Mouse (Mus musculus) WW6 (cell line): ENCODE measurements around the gene 2900026A02Rik.

ENCODE experiments used
- DNase-seq: peaks from one replicate; pipeline ENCODE4 v3.0.0-alpha.2; 2013; ENCODE audit warnings: low read depth, low spot score

The 2900026A02Rik gene

DNA sequence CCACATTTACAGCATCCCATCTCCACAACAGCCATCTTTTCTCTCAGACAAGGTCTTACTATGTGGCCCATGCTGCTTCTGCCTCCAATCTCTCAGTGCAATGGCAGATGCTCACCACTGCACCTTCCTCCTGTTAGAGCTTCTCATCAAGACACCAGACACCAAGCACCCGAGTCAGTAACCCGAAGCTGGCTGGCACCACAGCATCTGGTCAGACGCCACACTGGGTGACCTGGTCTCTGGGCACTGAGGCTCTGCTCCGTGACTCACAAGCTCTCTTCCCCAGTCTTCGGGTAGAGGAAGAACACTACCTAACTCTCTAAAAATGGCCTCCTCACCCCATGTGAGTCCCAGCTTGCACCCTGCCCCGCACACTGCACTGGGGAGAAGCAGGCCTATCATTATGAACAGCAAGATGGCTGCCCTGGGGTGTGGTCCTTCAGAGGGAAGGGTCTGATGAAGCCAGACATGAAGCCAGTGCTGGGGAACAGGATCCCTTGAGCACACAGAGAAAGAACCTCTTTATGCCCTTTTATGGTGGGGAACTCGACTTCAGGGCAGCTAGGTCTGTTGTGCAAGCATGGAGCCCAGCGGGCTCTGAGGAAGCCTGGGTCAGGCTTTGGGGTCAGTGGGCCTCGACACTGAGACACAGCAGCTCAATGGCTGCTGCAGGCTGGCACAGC is 70.0 kb downstream of the 2900026A02Rik start:
- no peak for DNase-seq

DNA sequence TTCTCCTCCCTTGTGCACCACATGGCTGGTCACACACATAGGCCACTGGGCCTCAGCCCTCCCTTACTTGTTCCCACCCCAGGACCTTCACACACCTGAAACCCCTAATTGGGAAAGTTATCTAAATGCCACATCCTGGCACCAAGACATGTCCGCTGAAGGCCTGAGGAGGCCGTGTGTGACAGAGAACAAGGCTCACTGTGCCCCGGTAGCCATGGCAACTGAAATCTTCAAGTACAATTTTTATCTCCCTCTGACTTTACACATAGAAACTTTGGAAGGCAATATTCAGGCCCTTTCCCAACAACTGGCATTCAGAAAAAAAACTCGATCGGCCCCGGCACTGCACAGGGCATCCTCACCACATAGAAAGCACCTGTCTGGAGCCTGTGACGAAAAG is 72.0 kb downstream of the 2900026A02Rik start:
- DNase-seq = no peak

GRCm38 (mm10) chr5:113147994-113148471 is 73.0 kb downstream of the 2900026A02Rik start:
- DNase-seq = no peak

DNA sequence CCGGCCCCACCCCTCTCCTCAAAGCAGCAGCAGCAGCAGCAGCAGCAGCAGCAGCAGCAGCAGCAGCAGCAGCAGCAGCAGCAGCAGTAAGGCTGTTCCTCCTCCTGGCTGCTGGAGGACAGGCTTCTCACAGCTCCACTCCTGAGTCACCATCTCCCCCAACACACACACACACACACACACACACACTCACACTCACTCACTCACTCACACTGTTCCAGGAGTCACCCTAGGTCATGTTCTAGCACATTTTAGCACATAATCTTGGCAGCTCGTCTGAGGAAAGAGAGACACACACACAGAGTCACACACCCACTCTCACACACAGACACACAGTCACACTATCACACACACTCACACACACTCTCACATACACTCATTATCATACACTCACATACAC is 74.4 kb downstream of the 2900026A02Rik start:
- DNase-seq = no peak

DNA sequence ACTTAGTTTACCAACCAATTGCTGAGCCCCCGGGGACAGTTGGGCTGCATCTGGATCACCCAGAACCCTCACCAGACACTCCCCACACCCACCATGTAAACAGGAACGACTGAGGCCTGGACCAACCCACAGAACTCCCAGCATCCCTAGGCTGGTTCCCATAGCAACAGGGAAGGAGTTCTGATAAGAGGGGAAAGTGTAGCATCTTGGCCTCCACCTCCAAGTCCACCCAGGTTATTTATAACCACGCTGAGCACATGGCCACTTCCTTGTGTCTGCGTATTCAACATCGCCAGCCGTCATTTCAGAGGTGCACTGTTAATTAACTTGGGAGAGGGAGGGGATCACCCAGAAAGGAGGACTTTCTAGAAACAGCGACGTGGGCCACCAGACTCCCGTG is 75.9 kb downstream of the 2900026A02Rik start:
- no peak for DNase-seq

DNA sequence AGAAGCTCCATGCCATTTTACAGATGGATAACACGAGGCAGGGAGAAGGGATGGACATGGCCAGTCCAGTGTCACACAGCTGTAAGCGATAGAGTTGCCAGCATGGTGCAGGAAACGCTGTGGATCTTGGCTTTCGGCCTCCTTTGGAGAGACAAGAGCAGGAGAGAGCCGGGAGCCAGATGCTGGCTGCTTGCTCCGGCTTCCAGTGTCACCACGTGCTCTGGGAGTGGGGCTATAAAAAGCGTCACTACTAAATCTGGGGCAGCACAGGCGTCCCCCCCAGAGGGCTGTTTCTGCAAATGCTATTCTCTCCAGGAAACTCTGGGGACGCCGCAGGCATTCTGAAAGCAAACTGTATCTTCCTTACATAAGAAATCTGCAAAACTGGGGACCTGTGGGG is 78.5 kb downstream of the 2900026A02Rik start:
- no peak for DNase-seq

GRCm38 (mm10) chr5:113142018-113142417 is 79.0 kb downstream of the 2900026A02Rik start:
- no peak for DNase-seq

GRCm38 (mm10) chr5:113140872-113141271 is 80.2 kb downstream of the 2900026A02Rik start:
- DNase-seq = no peak

- no peak for DNase-seq
Measured at GRCm38 (mm10) chr5:113140051-113140450, 81.0 kb downstream of the 2900026A02Rik start.

DNA sequence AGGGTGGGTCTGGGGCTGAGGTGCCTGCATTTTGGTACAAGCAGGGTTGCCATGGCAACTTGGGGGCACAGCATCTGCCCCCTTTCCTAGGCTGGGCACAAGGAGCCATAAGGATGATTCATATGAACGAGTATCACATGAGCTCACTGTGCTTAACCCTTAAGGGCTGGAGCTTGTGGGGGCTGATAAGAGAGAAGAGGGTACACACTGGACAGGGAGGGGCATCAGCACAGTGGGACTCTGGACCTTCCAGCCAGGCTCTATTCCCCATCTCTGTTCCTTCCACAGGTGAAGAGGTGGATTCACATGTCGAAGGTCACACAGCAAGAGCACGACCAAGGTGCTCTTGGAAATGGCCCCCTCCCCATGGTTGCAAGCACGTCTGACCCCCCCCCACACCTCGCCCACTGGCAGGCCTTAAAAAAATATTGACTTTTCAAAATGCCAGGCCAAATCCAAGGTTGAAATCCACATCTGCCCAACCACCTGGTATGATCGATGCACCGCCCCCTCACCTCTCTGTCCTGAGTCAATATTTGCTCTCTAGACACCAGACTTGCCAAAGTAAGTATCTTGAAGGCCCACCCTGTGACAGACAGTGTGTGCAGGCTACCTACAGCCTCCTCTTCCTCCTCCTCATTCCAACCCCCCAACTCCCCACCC is 81.8 kb downstream of the 2900026A02Rik start:
- DNase-seq = no peak

DNA sequence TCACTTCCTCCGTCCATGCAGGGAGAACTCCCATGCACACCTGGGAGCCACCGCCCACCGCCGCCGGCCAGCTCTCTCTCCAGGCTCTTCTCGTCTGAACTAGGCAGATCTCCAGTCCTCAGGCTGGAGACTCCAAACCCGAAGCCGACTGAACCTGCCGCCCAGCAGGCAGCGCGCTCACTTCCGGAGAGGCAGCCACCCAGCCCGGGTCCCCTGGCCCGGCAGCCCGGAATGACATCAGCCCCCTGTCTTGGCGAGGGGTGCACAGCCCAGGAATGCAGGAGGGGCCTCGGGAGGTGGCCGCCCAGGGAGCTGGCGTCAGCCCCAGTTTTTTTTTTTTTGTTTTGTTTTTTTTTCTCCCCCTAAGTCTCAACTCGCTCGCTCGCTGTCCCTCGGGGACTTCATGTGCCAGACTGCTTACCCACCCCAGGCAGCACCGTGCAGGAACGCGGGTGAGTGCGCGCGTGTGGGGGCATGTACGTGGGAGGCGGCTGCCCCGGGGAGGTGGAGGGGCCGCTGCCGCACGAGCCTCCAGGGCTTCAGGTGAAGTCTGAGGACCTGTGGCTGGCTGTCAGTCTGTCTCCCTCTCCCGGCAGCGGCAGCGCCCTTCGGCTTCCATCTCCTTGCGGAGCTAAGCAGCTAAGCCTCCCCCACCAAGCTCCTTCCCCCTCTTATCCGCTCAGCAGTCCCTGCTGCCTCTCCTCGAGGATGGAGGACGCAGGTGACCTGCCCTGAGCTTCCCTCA is 82.5 kb downstream of the 2900026A02Rik start:
- DNase-seq = no peak

DNA sequence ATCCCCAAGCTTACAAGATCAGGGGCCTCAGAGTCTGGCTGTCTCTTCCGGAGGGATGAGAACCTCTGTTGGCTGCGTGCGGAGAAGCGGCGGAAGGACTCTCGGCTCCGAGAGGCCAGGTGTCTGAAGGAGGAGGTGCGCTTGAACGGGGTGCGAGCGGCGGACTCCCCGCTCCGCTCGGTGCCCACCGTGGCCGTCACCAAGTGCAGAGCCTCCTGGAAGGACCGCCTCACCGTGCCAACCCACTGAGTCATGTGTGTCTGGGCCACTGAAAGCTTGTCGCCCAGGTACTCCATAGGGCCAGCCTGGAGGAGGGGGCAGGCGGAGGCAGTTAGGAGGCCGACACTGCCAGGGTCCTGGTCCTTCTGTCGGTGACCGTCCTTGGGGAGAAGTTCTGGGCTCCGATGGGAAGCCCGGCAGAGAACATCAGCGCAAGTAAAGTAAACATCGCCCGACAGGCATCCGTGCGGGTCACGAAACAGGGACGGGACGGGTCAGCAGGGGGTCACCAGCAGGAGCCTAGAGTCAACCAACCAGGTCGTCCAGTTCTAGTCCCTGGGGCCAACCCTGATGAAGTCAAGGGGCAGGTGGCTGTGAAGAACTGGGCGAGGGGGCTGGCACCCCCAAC is 83.2 kb downstream of the 2900026A02Rik start:
- DNase-seq = no peak

- no peak for DNase-seq
Measured at GRCm38 (mm10) chr5:113136951-113137487, 84.0 kb downstream of the 2900026A02Rik start.

GRCm38 (mm10) chr5:113135513-113135912 is 85.5 kb downstream of the 2900026A02Rik start:
- no peak for DNase-seq

GRCm38 (mm10) chr5:113133722-113134710 is 87.0 kb downstream of the 2900026A02Rik start:
- DNase-seq = no peak

GRCm38 (mm10) chr5:113133080-113133491 is 88.0 kb downstream of the 2900026A02Rik start:
- DNase-seq = no peak

- DNase-seq = no peak
Measured at GRCm38 (mm10) chr5:113132635-113133041, 88.4 kb downstream of the 2900026A02Rik start.

- DNase-seq = no peak
Measured at GRCm38 (mm10) chr5:113128426-113128825, 92.6 kb downstream of the 2900026A02Rik start.

GRCm38 (mm10) chr5:113126476-113126875 is 94.6 kb downstream of the 2900026A02Rik start:
- DNase-seq = no peak

DNA sequence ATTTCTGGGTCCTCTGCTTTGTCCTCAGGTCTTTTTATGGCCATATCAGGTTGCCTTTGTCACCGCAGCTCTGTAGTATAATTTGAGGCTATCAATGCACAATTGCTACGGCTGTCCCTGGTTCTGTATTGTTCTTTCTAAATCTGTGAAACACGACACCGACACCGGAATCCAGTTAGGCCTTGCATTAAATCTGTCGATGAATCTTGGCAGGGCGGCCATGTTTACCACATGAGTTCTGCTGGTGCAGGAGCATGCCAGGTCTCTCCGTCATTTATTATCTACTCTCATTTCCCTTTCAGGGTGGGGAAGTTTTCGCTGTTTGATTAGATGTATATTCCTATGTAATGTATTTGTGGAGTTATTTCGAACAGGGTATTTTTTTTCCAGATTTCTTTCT is 97.3 kb downstream of the 2900026A02Rik start:
- no peak for DNase-seq
